Mouse (Mus musculus) embryonic fibroblast, embryonic 13.5 days (primary cell): ENCODE data around the gene Abcc10. TPM values are rescaled to one million over a fixed set of nuclear protein-coding genes. Genes with fewer than 3 reads are reported as not detected.
A peak's percentile ranks its signal among the peaks of the same experiment; 100 is the strongest.

ENCODE experiments used
- H3K27ac ChIP-seq: 2 replicates; pipeline ENCODE4 v1.5.1; 2012; ENCODE audit warnings: low read length, control low read depth, inconsistent platforms; ENCODE audit not compliant: insufficient read depth
- H3K4me1 ChIP-seq: 2 replicates; pipeline ENCODE4 v1.6.1; 2011; ENCODE audit warnings: low read length; ENCODE audit not compliant: control insufficient read depth, insufficient read depth
- H3K4me3 ChIP-seq: 2 replicates; pipeline ENCODE4 v1.5.1; 2011; ENCODE audit warnings: mild to moderate bottlenecking, control low read depth, low read length; ENCODE audit not compliant: insufficient read depth
- CTCF ChIP-seq: IDR thresholded peaks from 2 replicates; pipeline ENCODE4 v1.5.1; 2011; ENCODE audit warnings: mild to moderate bottlenecking, control low read depth, low read length, moderate library complexity, borderline replicate concordance; ENCODE audit not compliant: insufficient read depth
- POLR2A ChIP-seq: IDR thresholded peaks from 2 replicates; pipeline ENCODE4 v1.6.1; 2011; ENCODE audit warnings: low read depth, mild to moderate bottlenecking, control low read depth, low read length, moderate library complexity
- polyA plus RNA-seq: library from polyadenylated mRNA; stranded (reverse); fragments of >200 nt; gene quantifications from 2 replicates; pipeline ENCODE4 v1.2.4, GENCODE M21; 2011; ENCODE audit warnings: low read depth; ENCODE audit not compliant: missing spikeins, insufficient read length

Gene Abcc10
- polyA plus RNA-seq, 1 experiment: 3.9 TPM

- H3K4me1 ChIP-seq: no peaks in the 10 kb centered on the region
- TF ChIP-seq CTCF (no peak), POLR2A (no peak)
- H3K4me3 ChIP-seq: no peak overlapping the region
- no peak overlapping the region for H3K27ac ChIP-seq
These were observed 31.6 kb downstream of the Abcc10 start for GRCm38 (mm10) chr17:46296601-46297000.

GRCm38 (mm10) chr17:46287678-46288095, 40.5 kb downstream of the Abcc10 start:
- H3K4me3 ChIP-seq: no peak overlapping the region
- TF ChIP-seq POLR2A (no peak), CTCF (no peak)
- no peak overlapping the region for H3K27ac ChIP-seq
- peaks cover 3% of the 10 kb centered on the region for H3K4me1 ChIP-seq

GRCm38 (mm10) chr17:46285407-46285806, 42.7 kb downstream of the Abcc10 start:
- H3K4me3 ChIP-seq: no peak overlapping the region

GRCm38 (mm10) chr17:46284653-46285052, 43.5 kb downstream of the Abcc10 start:
- Histone ChIP-seq H3K4me3 (no peak overlapping the region), H3K4me1 (peaks cover 3% of the 10 kb centered on the region)
- TF ChIP-seq POLR2A (no peak), CTCF (no peak)

More at GRCm38 (mm10) chr17:46285407-46285806, 42.7 kb downstream of the Abcc10 start:
- TF ChIP-seq POLR2A: no peak
- TF ChIP-seq CTCF: no peak
- Histone ChIP-seq H3K27ac (no peak overlapping the region), H3K4me1 (peaks cover 3% of the 10 kb centered on the region)

GRCm38 (mm10) chr17:46283911-46284310, 44.2 kb downstream of the Abcc10 start:
- no peak overlapping the region for H3K27ac ChIP-seq
- no peak overlapping the region for H3K4me3 ChIP-seq
- peaks cover 3% of the 10 kb centered on the region for H3K4me1 ChIP-seq
- TF ChIP-seq CTCF: no peak
- TF ChIP-seq POLR2A: no peak

More at GRCm38 (mm10) chr17:46284653-46285052, 43.5 kb downstream of the Abcc10 start:
- no peak overlapping the region for H3K27ac ChIP-seq

- Histone ChIP-seq H3K4me1 (peaks cover 9% of the 10 kb centered on the region), H3K27ac (no peak overlapping the region), H3K4me3 (no peak overlapping the region)
- TF ChIP-seq CTCF: no peak
- TF ChIP-seq POLR2A: no peak; the same call in 1 of the 2 replicates
These were observed 45.0 kb downstream of the Abcc10 start for GRCm38 (mm10) chr17:46283140-46283539.

GRCm38 (mm10) chr17:46282483-46283123, 45.5 kb downstream of the Abcc10 start, which contains the start of gene Tjap1:
TSS of gene Tjap1 (minus strand) at chr17:46283026.
- H3K4me1 ChIP-seq: peaks cover 11% of the 10 kb centered on the region
- peak within 1 kb of the TSS; percentile 85 for H3K4me3 ChIP-seq
- peak; percentile 61 for TF ChIP-seq POLR2A
- TF ChIP-seq CTCF: no peak
- H3K27ac ChIP-seq: peak within 1 kb of the TSS; percentile 96

GRCm38 (mm10) chr17:46278011-46278765, 50.0 kb downstream of the Abcc10 start:
- Histone ChIP-seq H3K4me3 (no peak overlapping the region), H3K4me1 (peaks cover 31% of the 10 kb centered on the region), H3K27ac (peak overlapping the region; percentile 89)
- no peak for TF ChIP-seq POLR2A
- TF ChIP-seq CTCF: no peak

GRCm38 (mm10) chr17:46277586-46277985, 50.6 kb downstream of the Abcc10 start:
- no peak overlapping the region for H3K4me3 ChIP-seq
- H3K27ac ChIP-seq: peak overlapping the region; percentile 98
- no peak for TF ChIP-seq CTCF
- TF ChIP-seq POLR2A: no peak; the same call in 1 of the 2 replicates
- peaks cover 36% of the 10 kb centered on the region for H3K4me1 ChIP-seq

GRCm38 (mm10) chr17:46275506-46275905, 52.6 kb downstream of the Abcc10 start:
- peak overlapping the region; percentile 98 for H3K27ac ChIP-seq
- H3K4me3 ChIP-seq: no peak overlapping the region
- H3K4me1 ChIP-seq: peaks cover 47% of the 10 kb centered on the region
- TF ChIP-seq CTCF: no peak
- no peak for TF ChIP-seq POLR2A
